Mouse (Mus musculus): ENCODE data around the gene Rptor. TPM values are rescaled to one million over a fixed set of nuclear protein-coding genes. Genes with fewer than 3 reads are reported as not detected.

The Rptor gene
- total RNA-seq (2021), result 10 to 100 TPM; 23.6 to 25.9 TPM
- long read RNA-seq, experiment 1, full-length matches to known transcripts, result 1 of 4 reads
- long read RNA-seq, experiment 1, partial matches to known transcripts, result 1 of 4 reads
- long read RNA-seq, experiment 1, other reads (novel, unspliced or antisense), result 2 of 4 reads
- long read RNA-seq, experiment 2, partial matches to known transcripts, result 3 of 9 reads
- long read RNA-seq, experiment 2, other reads (novel, unspliced or antisense), result 6 of 9 reads

GRCm38 (mm10) chr11:119602763-119603526, at the start of gene Rptor:
Rptor (plus strand) TSS chr11:119602905.
- intact Hi-C loops (cut with DNase I), result no loop called here
- DNase-seq, result peak; percentile 96 to 98

GRCm38 (mm10) chr11:119554706-119555105, 48.0 kb upstream of the Rptor start:
- intact Hi-C loops (cut with DNase I), result no loop called here
- no peak for DNase-seq

GRCm38 (mm10) chr11:119555170-119555569, 47.5 kb upstream of the Rptor start:
- DNase-seq, result no peak
- intact Hi-C loops (cut with DNase I), result no loop called here

GRCm38 (mm10) chr11:119557940-119558869, 44.5 kb upstream of the Rptor start:
- no peak for DNase-seq
- intact Hi-C loops (cut with DNase I), result no loop called here

GRCm38 (mm10) chr11:119558870-119559610, 43.7 kb upstream of the Rptor start:
- intact Hi-C loops (cut with DNase I), result no loop called here
- no peak for DNase-seq

- no peak for DNase-seq
- intact Hi-C loops (cut with DNase I), result no loop called here
These were observed 40.4 kb upstream of the Rptor start for GRCm38 (mm10) chr11:119562286-119562685.

- no peak for DNase-seq
- intact Hi-C loops (cut with DNase I), result no loop called here
These were observed 39.5 kb upstream of the Rptor start for GRCm38 (mm10) chr11:119563166-119563565.

- DNase-seq, result no peak
- intact Hi-C loops (cut with DNase I), result no loop called here
These were observed 38.3 kb upstream of the Rptor start for GRCm38 (mm10) chr11:119564383-119564782.

- intact Hi-C loops (cut with DNase I), result no loop called here
These were observed 37.7 kb upstream of the Rptor start for GRCm38 (mm10) chr11:119565021-119565420.

GRCm38 (mm10) chr11:119565684-119566083, 37.0 kb upstream of the Rptor start:
- intact Hi-C loops (cut with DNase I), result no loop called here
- DNase-seq, result no peak

More at GRCm38 (mm10) chr11:119565021-119565420, 37.7 kb upstream of the Rptor start:
- no peak for DNase-seq

- intact Hi-C loops (cut with DNase I), result no loop called here
- no peak for DNase-seq
These were observed 36.5 kb upstream of the Rptor start for GRCm38 (mm10) chr11:119566188-119566587.

- intact Hi-C loops (cut with DNase I), result no loop called here
- no peak for DNase-seq
These were observed 30.2 kb upstream of the Rptor start for GRCm38 (mm10) chr11:119572316-119573010.

GRCm38 (mm10) chr11:119576855-119577254, 25.9 kb upstream of the Rptor start:
- DNase-seq, result no peak
- intact Hi-C loops (cut with DNase I), result no loop called here

- no peak for DNase-seq
- intact Hi-C loops (cut with DNase I), result no loop called here
These were observed 25.0 kb upstream of the Rptor start for GRCm38 (mm10) chr11:119577721-119578120.

GRCm38 (mm10) chr11:119586511-119586910, 16.2 kb upstream of the Rptor start:
- DNase-seq, result no peak
- intact Hi-C loops (cut with DNase I), result no loop called here

GRCm38 (mm10) chr11:119587112-119587511, 15.6 kb upstream of the Rptor start:
- intact Hi-C loops (cut with DNase I), result no loop called here
- no peak for DNase-seq

- intact Hi-C loops (cut with DNase I), result no loop called here
These were observed 13.5 kb upstream of the Rptor start for GRCm38 (mm10) chr11:119589242-119589641.

GRCm38 (mm10) chr11:119593966-119594365, 8.7 kb upstream of the Rptor start:
- intact Hi-C loops (cut with DNase I), result no loop called here

More at GRCm38 (mm10) chr11:119589242-119589641, 13.5 kb upstream of the Rptor start:
- DNase-seq, result no peak

GRCm38 (mm10) chr11:119598856-119599255, 3.8 kb upstream of the Rptor start:
- DNase-seq, result no peak
- intact Hi-C loops (cut with DNase I), result no loop called here

More at GRCm38 (mm10) chr11:119593966-119594365, 8.7 kb upstream of the Rptor start:
- DNase-seq, result no peak
